Mouse (Mus musculus): ENCODE data around the gene Sowahb.

DNA sequence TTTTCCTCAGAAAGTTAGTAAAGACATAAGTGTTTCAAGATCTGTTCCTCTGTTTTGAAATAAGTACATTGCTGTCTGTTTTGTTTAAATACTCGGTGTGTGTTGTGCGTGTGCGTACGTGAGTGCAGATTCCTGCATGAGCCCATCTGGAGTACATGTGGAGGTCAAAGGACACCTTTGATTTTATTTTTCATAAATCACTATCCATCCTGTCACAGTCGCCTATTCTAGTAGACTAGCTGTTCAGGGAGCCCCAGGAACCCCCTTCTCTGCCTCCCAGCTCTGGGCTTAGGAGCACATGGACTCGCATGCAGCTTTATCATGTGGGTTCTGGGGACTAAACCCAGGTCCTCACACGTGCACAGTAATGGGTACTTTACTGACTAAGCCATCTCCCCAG lies 8.6 kb downstream of the Sowahb start:
- TF ChIP-seq GATA1 (IDR thresholded peaks at IDR 0.05; ENCODE audit: low read length) = no peak
- TF ChIP-seq TAL1 (IDR thresholded peaks at IDR 0.05; ENCODE audit: low read length) = no peak

Data from erythroblast, embryonic 14.5 days (primary cell).